Mouse (Mus musculus) layer of hippocampus, adult 18-20 months (tissue): ENCODE measurements at regions not wholly inside any gene's neighbourhood (a gene's known extent, or its start where the extent isn't known, plus 50 kb on each side); places are given as distances from the start of the nearest gene placed in this dataset.

Source experiments
- DNase-seq, 2 experiments: peaks; one replicate each; pipeline ENCODE4 v3.0.0; 2022; ENCODE audit warnings: low spot score in 2 of 2

DNA sequence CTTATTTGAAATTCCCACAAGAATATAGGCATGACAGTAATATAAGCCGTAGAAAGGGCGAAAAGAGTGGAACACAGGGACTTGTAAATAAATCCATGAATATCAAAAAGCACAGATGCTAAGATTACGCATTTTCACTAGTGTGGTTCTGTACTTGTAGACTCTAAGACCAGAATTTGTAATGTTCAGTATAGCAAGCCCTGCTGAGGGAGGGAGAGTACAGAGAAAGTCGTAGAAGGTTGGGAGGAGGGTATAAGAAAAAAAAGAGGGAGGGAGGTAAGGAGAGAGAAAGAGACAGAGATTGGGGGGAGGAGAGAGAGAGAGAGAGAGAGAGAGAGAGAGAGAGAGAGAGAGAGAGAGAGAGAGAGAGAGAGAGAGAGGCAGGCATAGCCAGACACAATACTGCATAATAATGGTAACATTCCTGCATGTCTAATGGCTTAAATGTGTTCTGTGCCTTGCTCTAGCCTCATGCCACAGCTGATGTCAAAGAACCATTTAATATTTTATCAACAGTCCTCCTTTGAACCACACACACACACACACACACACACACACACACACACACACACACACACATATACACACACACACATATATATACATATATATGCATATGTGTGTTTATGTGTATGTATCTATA lies 354.1 kb upstream of the Tmem161b start:
- DNase-seq = no peak

DNA sequence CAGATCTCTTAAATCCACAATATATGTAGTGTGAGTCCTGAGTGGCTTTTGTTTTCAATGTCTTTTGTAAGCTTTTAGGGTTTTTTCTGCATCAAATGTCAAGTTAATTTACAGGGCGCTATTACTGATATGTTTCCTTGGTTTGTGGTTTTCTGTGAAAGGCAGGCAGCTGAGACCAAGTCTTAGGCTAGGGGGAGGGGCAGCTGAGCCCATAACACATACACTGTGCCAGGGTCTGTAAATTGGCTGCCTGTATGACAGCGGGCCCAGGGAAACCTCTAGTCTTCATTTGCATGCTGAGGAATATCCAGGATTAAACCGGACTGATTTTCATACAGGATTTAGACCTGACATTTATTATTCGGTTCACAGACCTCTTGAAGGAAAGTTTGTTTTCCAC lies 353.2 kb upstream of the Tmem161b start:
- no peak for DNase-seq

DNA sequence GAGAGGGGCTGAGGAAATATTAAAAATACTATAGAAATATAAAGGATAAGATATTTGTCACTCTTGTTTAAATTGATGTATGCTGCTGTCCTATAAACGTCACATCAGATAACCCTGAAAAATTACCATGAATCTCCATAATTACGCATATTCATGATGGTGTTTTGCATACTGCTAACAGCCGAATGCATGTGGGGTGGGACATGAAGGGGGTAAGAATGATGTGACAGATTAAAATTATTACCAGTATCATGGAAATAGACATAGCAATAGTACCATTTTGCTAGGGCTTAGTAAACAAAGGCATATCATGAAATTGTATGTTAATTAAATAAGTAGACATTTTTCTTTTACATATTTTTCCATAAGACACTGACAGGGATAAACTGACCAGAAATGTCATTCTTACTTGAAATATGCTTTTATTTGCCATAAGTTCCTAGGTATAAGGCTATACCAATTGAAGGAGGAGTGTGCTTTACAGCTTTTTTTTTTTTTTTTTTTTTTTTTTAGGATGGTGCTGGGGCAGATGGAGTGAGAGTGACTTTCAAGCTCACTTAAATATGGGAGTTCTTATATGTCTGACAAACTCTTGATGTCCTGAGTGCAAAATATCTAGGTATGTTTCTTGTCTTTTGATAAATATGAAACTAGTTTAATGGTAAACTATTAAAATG lies 349.8 kb upstream of the Tmem161b start:
- no peak for DNase-seq

- DNase-seq = peak; percentile 31 to 65
Observed at GRCm38 (mm10) chr13:83872887-83873286, 349.2 kb upstream of the Tmem161b start.

GRCm38 (mm10) chr13:83879561-83879960 lies 342.5 kb upstream of the Tmem161b start:
- no peak for DNase-seq

DNA sequence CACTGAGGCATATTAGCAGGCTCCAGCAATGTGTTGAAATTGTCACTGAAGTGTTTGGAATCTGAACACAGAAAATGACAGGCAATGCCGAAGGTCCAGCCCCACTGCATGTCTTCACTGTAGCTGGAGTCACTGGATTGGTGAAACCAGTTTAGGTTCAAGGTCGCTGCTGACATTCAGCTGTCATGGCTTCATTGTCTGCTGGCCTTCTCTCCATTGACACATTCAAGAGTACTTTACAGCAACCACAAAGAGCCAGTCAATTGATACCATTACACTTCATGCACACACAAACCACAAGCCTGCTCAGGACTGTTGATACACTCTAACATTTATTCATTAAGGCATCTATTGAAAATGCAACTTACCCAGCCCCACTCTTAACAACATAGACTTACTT lies 341.8 kb upstream of the Tmem161b start:
- DNase-seq = no peak

DNA sequence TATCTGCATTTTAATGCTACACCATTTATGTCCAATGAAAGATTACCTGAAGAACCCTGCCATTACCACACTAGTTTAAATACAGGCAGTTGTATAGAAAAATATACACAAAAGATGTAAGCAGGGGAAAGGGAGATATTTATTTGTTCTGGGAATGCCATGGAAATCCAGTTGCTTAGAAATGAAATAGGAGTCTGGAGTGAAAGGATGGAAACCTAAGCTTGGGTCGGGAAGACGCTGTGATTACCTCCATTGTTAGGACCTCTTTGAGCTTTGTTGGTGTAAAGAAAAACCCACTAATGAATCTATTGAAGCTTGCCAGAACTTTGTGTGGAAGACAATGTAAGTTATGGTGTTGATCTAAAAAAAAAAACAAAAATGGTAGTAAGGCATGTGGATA lies 341.3 kb upstream of the Tmem161b start:
- no peak for DNase-seq

DNA sequence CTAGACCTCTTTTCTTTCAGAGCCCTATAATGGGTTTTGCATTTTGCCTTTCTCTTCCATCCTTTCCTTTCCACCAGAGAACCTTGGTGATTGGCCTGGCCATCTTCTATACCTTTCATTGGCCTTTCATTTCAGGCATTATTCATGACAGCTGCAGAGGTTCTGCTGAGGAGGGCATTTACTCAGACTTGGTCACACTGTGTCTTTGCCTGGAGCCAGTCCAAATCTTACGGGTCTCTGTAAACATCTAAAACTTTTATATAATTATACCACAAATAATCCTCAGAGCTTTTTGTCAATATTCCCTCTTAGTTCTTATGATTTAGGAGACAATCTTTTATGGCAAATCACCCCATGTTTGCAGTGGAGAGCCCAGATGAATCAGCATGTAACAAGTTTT lies 339.3 kb upstream of the Tmem161b start:
- DNase-seq = no peak

DNA sequence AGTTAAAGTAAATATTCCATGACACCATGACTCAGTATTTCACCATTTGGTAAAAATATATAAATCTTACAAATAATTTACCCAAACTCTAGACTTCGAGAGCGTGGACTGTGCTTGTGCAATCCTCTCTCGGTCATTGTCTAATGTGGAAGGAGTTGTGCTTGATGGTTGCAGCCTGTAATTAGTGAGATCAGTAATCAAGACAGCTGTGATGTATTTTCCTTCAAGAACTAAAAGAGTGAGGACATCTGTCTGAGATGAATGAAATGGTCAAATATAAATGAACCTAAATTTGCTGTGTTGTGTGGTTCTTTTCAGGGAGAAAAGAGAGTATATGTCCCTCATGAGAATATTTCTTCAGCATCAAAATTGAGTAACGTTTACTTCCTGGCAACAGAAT lies 338.3 kb upstream of the Tmem161b start:
- DNase-seq = no peak

DNA sequence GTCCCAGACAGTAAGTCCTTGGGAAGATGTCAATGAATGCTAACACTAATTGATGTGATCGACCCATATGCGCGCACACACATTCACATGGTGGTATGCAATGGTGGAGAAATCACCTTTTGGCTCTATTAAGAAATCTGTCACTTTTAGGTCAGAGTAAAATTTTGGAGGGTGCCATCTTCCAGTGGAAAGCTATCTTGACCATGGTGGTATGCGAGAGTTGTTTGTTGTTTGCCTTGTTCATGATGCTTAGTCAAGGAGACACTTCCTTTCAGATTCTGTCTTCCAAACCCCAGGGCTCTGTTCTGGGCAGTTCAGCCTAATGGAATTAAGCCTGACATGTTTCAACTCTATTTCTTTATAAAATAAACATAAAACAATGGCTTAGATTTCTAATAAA lies 337.9 kb upstream of the Tmem161b start:
- no peak for DNase-seq

DNA sequence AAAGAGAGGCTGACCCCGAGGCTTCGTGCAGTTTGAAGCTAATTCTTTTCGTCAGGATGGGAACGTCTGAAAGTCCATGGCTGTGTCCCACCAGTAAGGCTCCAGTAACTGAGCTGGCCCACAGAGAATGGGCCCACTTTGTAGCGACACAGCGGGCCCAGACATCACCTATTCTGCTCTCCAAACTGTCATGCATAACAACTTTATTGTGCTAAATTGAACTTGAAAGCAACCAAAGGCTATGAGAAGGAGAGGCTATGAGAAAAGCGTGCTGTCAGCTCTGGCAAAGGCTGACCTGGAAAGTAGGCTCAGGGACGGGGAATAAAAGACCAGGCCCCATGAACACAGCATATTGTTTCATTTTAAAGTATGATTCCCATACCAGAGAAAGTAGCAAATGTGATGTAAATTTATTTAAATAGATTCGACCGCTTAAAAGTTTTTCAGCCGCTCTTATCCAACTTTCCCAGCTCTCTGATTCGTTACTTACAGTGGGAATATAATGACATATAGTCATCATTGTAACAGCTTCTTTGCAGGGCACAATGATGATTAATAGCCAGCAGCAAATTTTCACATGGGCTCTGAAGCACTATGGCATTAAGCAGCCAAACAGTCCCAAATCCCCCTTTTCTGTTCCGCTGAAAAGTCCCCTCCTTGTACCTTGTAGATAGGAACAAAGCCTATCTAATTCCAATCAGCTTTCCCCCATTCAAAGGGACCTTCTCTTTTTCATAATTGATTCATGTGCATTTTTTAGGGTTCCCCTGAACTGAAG lies 337.1 kb upstream of the Tmem161b start:
- no peak for DNase-seq

DNA sequence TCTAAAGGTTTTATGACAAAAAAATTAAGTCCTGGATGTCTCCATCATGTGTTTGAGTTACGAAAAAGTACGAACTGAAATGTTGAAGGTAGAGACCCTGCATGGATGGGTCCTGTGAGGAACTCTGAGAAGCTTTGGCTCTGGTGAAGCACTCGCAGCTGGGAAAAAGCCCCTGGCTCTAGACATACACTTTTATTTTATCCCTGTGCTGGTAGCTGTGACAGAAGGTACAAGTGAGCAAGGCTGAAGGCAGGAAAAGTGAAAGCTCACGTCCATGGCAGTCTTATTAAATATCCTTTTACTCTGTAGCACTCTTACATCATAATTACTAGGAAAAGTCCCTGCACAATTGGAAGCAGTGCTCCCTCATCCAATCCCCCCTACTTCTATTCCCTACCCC lies 336.4 kb upstream of the Tmem161b start:
- DNase-seq = no peak

- DNase-seq = no peak
Observed at GRCm38 (mm10) chr13:83914697-83915096, 307.4 kb upstream of the Tmem161b start.

DNA sequence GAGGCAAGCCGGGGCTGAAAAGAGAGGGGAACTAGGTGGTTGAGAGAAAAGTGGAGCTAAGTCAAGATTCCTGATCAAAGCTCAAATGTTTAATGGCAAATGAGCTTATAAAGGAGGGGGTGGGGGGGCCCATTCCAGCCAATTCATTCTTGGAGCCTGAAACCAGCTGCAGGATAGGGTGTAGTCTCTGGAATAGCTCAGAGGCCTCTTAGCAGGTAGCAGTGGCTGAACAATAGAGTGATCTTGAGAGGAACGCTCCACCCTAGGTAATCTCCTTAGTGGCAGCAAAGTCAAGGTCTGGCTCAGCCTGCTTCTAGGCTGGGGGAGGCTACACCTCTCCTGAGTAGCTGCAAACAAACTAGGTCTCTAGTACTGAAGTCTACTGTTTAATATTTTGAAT lies 289.3 kb upstream of the Tmem161b start:
- DNase-seq = no peak

GRCm38 (mm10) chr13:83946495-83946894 lies 275.6 kb upstream of the Tmem161b start:
- no peak for DNase-seq

GRCm38 (mm10) chr13:83951163-83951562 lies 270.9 kb upstream of the Tmem161b start:
- DNase-seq = no peak

GRCm38 (mm10) chr13:83951808-83952207 lies 270.3 kb upstream of the Tmem161b start:
- DNase-seq = no peak

DNA sequence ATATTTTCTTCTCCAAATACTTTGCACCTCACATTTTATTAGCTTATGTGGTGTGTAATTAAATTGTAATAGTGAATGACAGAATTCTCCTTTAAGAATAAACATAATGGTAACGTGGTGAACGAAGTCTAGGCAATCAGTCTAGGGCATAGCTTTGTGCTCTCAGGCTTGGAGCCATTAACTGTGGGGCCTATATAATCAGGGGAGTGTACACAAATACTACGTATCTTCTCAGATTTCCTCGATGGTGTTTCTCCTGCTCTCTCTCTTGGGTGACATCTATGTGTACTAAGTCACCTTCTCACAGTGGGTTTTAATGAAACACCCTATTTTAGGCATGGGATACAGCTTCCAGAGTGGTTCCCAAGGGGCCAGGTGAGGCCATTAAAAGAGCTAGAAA lies 269.7 kb upstream of the Tmem161b start:
- DNase-seq = no peak

DNA sequence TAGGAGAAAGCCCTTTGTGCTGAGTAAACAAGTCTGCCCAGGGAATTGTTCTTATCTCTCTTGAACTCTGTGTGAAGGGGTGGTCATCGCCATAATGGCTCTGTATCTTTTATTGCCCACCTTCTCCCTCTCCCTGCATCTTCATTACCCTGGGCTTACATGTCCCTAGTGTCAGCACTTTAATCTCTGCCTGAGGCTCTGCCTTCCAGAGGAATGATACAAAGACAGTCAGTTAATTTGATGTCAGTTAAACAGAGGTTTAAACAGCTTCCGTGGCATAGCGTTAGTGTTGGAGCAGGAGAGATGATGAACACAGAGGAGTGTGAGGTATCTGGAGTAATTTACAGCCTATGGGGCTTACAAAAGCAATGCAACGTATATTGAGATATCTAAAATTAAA lies 269.2 kb upstream of the Tmem161b start:
- no peak for DNase-seq

DNA sequence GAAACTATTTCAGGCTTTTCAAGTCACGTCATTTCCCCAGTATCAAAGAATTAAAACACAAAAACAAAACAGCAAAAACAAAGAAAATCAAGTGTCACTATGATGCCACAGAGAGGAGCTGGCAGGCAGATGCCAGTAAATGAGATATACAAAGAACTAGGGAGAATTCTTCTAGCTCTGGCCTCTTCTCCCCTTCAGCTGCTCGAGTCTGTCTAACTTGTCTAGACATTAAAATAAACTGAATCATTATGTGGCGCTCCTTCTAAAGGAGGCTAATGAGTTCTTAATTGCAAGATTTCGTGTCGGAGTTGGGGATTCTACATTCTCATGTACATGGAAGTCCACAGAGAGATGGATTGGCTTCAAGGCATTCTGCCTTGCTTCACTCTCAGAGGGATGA lies 266.4 kb upstream of the Tmem161b start:
- no peak for DNase-seq

DNA sequence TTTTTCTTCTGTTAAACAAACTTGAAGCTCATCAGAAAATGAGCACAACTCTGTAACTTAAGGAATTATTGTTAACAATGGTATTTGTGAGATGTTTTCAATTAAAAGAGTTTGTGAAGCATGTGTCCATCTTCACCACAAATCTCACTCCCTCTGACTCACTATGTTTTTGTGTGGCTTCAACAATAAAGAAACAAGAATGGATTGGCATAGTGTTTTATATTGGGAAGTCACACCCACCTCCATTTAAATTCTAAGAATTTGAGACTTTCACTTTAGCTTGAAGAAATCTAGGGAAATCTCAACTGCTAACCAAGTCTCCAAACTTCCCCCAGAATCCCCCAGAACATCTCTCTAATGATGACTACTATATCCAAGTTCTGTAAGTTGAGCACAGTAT lies 243.6 kb upstream of the Tmem161b start:
- no peak for DNase-seq

DNA sequence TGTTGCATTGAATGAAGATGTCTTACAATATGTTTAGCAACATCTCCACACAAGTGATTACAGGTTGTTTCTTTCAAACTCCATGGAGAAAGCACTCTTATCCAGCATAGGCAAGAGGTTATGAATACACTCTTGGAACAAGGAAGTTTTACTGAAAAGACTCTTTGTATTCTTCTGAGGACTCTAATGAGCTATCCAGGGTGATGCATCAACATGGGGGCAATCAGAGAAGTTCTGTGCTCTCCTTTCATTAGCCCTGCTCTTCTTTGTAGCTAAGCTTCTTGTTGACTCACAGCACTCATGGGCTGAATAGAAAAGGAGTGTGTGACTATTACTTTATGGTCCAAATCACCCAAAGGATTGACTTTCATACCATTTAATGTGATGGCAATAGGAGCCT lies 242.6 kb upstream of the Tmem161b start:
- no peak for DNase-seq
